Mouse (Mus musculus) MEL (cell line): ENCODE data around the gene Krt42. TPM values are rescaled to one million over a fixed set of nuclear protein-coding genes. Genes with fewer than 3 reads are reported as not detected.
"Not testable (repeated sequence)": the region's sequence is repeated elsewhere in the genome, so short reads cannot be mapped to it uniquely, and the experiment has no call there.

ENCODE experiments used
- DNase-seq: peaks from one replicate; pipeline ENCODE4 v3.0.0; 2011; ENCODE audit warnings: low read depth, low spot score
- H3K27ac ChIP-seq: 2 replicates; pipeline ENCODE4 v1.5.1; 2012; ENCODE audit warnings: low read depth, mild to moderate bottlenecking, control low read depth, low read length, moderate library complexity; ENCODE audit not compliant: control insufficient read depth
- H3K27me3 ChIP-seq, 2 experiments: fragments of 150-350 bp in 1 of 2; sonication (generic) in 1 of 2; 2 replicates each; pipeline ENCODE4 v1.6.1; 2012; ENCODE audit warnings: low read length in 2 of 2, mild to moderate bottlenecking in 2 of 2, improper control_type of control experiment in 1 of 2, moderate library complexity in 1 of 2; ENCODE audit not compliant: insufficient read depth in 2 of 2, control insufficient read depth in 1 of 2
- H3K36me3 ChIP-seq, 2 experiments: 2 replicates each; pipeline ENCODE4 v1.6.1; 2012 to 2014; ENCODE audit warnings: low read length in 2 of 2, improper control_type of control experiment in 1 of 2, inconsistent platforms in 1 of 2, mild to moderate bottlenecking in 1 of 2; ENCODE audit not compliant: insufficient read depth in 2 of 2, control insufficient read depth in 1 of 2
- H3K4me1 ChIP-seq, 2 experiments: fragments of 150-350 bp in 1 of 2; sonication (generic) in 1 of 2; 2 replicates each; pipeline ENCODE4 v1.6.1; 2012; ENCODE audit warnings: low read length in 2 of 2, improper control_type of control experiment in 1 of 2, mild to moderate bottlenecking in 1 of 2; ENCODE audit not compliant: insufficient read depth in 2 of 2, control insufficient read depth in 1 of 2
- H3K4me3 ChIP-seq, 2 experiments: fragments of 150-350 bp in 1 of 2; sonication (generic) in 1 of 2; 2 replicates each; pipeline ENCODE4 v1.5.1; 2012; ENCODE audit warnings: low read depth in 2 of 2, low read length in 2 of 2, mild to moderate bottlenecking in 2 of 2, moderate library complexity in 2 of 2, control low read depth in 1 of 2, improper control_type of control experiment in 1 of 2; ENCODE audit not compliant: control insufficient read depth in 1 of 2, insufficient read depth in 1 of 2
- H3K79me2 ChIP-seq: 2 replicates; pipeline ENCODE4 v1.6.1; 2012; ENCODE audit warnings: mild to moderate bottlenecking, low read length, moderate library complexity; ENCODE audit not compliant: control insufficient read depth, poor library complexity, insufficient read depth
- H3K9ac ChIP-seq: 2 replicates; pipeline ENCODE4 v1.6.1; 2012; ENCODE audit warnings: low read depth, mild to moderate bottlenecking, control low read depth, low read length, moderate library complexity; ENCODE audit not compliant: control insufficient read depth, poor library complexity, severe bottlenecking
- H3K9me3 ChIP-seq: fragments of 150-350 bp; sonication (generic); replicated peaks from 2 replicates; pipeline ENCODE4 v1.6.1; 2012; ENCODE audit warnings: mild to moderate bottlenecking, low read length, improper control_type of control experiment, moderate library complexity; ENCODE audit not compliant: insufficient read depth
- BHLHE40 ChIP-seq: IDR thresholded peaks from 2 replicates; pipeline ENCODE4 v1.6.1; 2012; ENCODE audit warnings: low read depth, mild to moderate bottlenecking, inconsistent platforms, low read length, improper control_type of control experiment, borderline replicate concordance
- CHD2 ChIP-seq: IDR thresholded peaks from 2 replicates; pipeline ENCODE4 v1.6.1; 2011; ENCODE audit warnings: low read length, improper control_type of control experiment
- E2F4 ChIP-seq: IDR thresholded peaks from 2 replicates; pipeline ENCODE4 v1.6.1; 2011; ENCODE audit warnings: low read depth, low read length, improper control_type of control experiment, borderline replicate concordance
- ETS1 ChIP-seq: IDR thresholded peaks from 2 replicates; pipeline ENCODE4 v1.6.1; 2012; ENCODE audit warnings: low read depth, mild to moderate bottlenecking, inconsistent platforms, low read length, improper control_type of control experiment, moderate library complexity
- HCFC1 ChIP-seq: IDR thresholded peaks from 2 replicates; pipeline ENCODE4 v1.6.1; 2012; ENCODE audit warnings: low read depth, mild to moderate bottlenecking, inconsistent platforms, low read length, improper control_type of control experiment, moderate library complexity
- MAFK ChIP-seq: IDR thresholded peaks from 2 replicates; pipeline ENCODE4 v1.6.1; 2011; ENCODE audit warnings: low read depth, mild to moderate bottlenecking, low read length, improper control_type of control experiment, borderline replicate concordance
- MEF2A ChIP-seq: IDR thresholded peaks from 2 replicates; pipeline ENCODE4 v1.6.1; 2014; ENCODE audit warnings: low read depth, mild to moderate bottlenecking, inconsistent platforms, low read length, improper control_type of control experiment; ENCODE audit not compliant: poor library complexity, insufficient replicate concordance, severe bottlenecking; ENCODE audit errors: extremely low read depth
- MXI1 ChIP-seq: IDR thresholded peaks from 2 replicates; pipeline ENCODE4 v1.6.1; 2011; ENCODE audit warnings: mild to moderate bottlenecking, low read depth, low read length, improper control_type of control experiment
- MYB ChIP-seq: IDR thresholded peaks from 2 replicates; pipeline ENCODE4 v1.6.1; 2011; ENCODE audit warnings: mild to moderate bottlenecking, low read depth, low read length, improper control_type of control experiment
- NELFE ChIP-seq: IDR thresholded peaks from 2 replicates; pipeline ENCODE4 v1.6.1; 2011; ENCODE audit warnings: low read depth, low read length, improper control_type of control experiment
- NRF1 ChIP-seq: IDR thresholded peaks from 2 replicates; pipeline ENCODE4 v1.6.1; 2014; ENCODE audit warnings: low read depth, mild to moderate bottlenecking, inconsistent platforms, low read length, improper control_type of control experiment, moderate library complexity; ENCODE audit not compliant: poor library complexity, insufficient read depth, severe bottlenecking
- POLR2A ChIP-seq, 2 experiments: IDR thresholded peaks; 2 replicates each; pipeline ENCODE4 v1.6.1; 2011 to 2012; ENCODE audit warnings: low read length in 2 of 2, mild to moderate bottlenecking in 2 of 2, control low read depth in 1 of 2, improper control_type of control experiment in 1 of 2, low read depth in 1 of 2, moderate library complexity in 1 of 2; ENCODE audit not compliant: control insufficient read depth in 1 of 2, insufficient read depth in 1 of 2, poor library complexity in 1 of 2
- POLR2AphosphoS2 ChIP-seq: IDR thresholded peaks from 2 replicates; pipeline ENCODE4 v1.6.1; 2011; ENCODE audit warnings: low read length, improper control_type of control experiment
- USF1 ChIP-seq: IDR thresholded peaks from 2 replicates; pipeline ENCODE4 v1.6.1; 2014; ENCODE audit warnings: low read depth, mild to moderate bottlenecking, inconsistent platforms, low read length, improper control_type of control experiment, moderate library complexity
- USF2 ChIP-seq, 2 experiments: IDR thresholded peaks; 2 replicates each; pipeline ENCODE4 v1.6.1; 2011 to 2012; ENCODE audit warnings: improper control_type of control experiment in 2 of 2, low read length in 2 of 2, borderline replicate concordance in 1 of 2, inconsistent platforms in 1 of 2, low read depth in 1 of 2, mild to moderate bottlenecking in 1 of 2; ENCODE audit not compliant: insufficient read depth in 1 of 2
- ZC3H11A ChIP-seq: IDR thresholded peaks from 2 replicates; pipeline ENCODE4 v1.6.1; 2012; ENCODE audit warnings: low read depth, mild to moderate bottlenecking, inconsistent platforms, low read length, improper control_type of control experiment
- ZKSCAN1 ChIP-seq: IDR thresholded peaks from 2 replicates; pipeline ENCODE4 v1.6.1; 2012; ENCODE audit warnings: low read depth, mild to moderate bottlenecking, inconsistent platforms, low read length, improper control_type of control experiment, moderate library complexity
- ZMIZ1 ChIP-seq: IDR thresholded peaks from 2 replicates; pipeline ENCODE4 v1.6.1; 2012; ENCODE audit warnings: low read depth, mild to moderate bottlenecking, inconsistent platforms, low read length, improper control_type of control experiment, moderate library complexity
- ZNF384 ChIP-seq: IDR thresholded peaks from 2 replicates; pipeline ENCODE4 v1.6.1; 2012; ENCODE audit warnings: low read depth, mild to moderate bottlenecking, inconsistent platforms, low read length, improper control_type of control experiment
- polyA plus RNA-seq, 2 experiments: library from polyadenylated mRNA; stranded (reverse) in 1 of 2; unstranded in 1 of 2; fragments of >175 nt in 1 of 2; fragments of >200 nt in 1 of 2; gene quantifications; 2 replicates each; pipeline versions ENCODE4 v1.2.1 to v1.2.4; 2012; ENCODE audit warnings: low replicate concordance in 2 of 2, low read depth in 1 of 2; ENCODE audit not compliant: insufficient read length in 2 of 2, insufficient read depth in 1 of 2, missing spikeins in 1 of 2
- total RNA-seq: library from RNA; depleted of rRNA; stranded (reverse); fragments of 300-350 nt; gene quantifications from 2 replicates; pipeline ENCODE4 v1.2.3, GENCODE M21; 2012

Gene Krt42
- total and polyA plus RNA-seq, 3 experiments: not detected

DNA sequence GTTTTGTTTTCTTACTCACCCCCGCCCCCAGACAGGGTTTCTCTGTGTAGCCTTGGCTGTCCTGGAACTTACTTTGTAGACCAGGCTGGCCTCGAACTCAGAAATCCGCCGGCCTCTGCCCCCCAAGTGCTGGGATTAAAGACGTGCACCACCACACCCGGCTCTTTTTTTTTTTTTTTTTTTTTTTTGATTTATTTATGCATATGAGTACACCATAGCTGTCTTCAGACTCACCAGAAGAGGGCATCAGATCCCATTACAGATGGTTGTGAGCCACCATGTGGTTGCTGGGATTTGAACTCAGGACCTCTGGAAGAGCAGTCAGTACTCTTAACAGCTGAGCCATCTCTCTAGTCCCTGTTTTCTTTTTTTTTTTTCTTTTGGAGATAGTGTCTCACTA lies 39.0 kb upstream of the Krt42 start:
- DNase-seq, H3K9ac ChIP-seq, H3K27me3 ChIP-seq, H3K79me2 ChIP-seq, H3K4me3 ChIP-seq, H3K9me3 ChIP-seq, H3K27ac ChIP-seq, H3K4me1 ChIP-seq, H3K36me3 ChIP-seq: not testable (repeated sequence)
- peak; percentile 74 for TF ChIP-seq ZNF384

DNA sequence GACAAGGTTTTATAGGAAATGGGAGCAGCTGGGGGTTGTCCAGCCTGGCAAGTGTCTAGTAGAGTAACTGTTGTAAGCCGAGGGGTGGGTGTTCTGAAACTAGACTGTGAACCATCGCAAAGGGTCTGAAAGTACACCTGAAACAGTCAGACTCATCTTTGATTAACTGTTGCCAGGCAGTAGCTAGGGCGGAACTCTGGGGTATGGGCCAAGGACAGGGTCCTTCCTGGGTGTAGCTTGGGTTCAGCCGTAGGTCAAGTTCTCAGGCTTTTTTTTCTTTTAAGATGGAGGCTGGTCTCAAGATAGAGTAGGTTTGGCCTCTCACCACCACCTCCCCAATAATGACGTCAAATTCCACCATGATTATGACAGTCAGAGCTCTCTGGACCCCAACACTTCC lies 38.2 kb upstream of the Krt42 start:
- H3K9me3 ChIP-seq: no peaks in the 10 kb centered on the region
- no peaks in the 10 kb centered on the region for H3K79me2 ChIP-seq
- no peak overlapping the region for H3K4me3 ChIP-seq
- no peaks in the 10 kb centered on the region for H3K36me3 ChIP-seq
- H3K9ac ChIP-seq: no peak overlapping the region
- peaks cover 0 to 7% of the 10 kb centered on the region in 2 experiments; a peak in 1 of 4 replicates for H3K4me1 ChIP-seq
- TF ChIP-seq BHLHE40 (no peak), MYB (no peak), ZMIZ1 (no peak), ZKSCAN1 (no peak), HCFC1 (no peak), ZC3H11A (no peak), USF1 (no peak), NELFE (no peak), NRF1 (no peak), POLR2AphosphoS2 (no peak), MEF2A (no peak), USF2 (IDR thresholded peaks at IDR 0.05; ENCODE audit: borderline replicate concordance in 1 of 2, insufficient read depth in 1 of 2, low read depth in 1 of 2, low read length in 2 of 2) (no peak), E2F4 (no peak), CHD2 (no peak), POLR2A (IDR thresholded peaks at IDR 0.05; ENCODE audit: control insufficient read depth in 1 of 2, insufficient read depth in 1 of 2, low read depth in 1 of 2, low read length in 2 of 2, poor library complexity in 1 of 2) (no peak), MXI1 (no peak), ETS1 (no peak), MAFK (no peak)
- H3K27ac ChIP-seq: no peak overlapping the region
- DNase-seq: no peak
- H3K27me3 ChIP-seq: peaks cover 6 to 8% of the 10 kb centered on the region in 2 experiments; a peak in 3 of 4 replicates
